Mouse (Mus musculus) heart, adult 8-10 months (tissue): ENCODE data around the gene Atox1. TPM values are rescaled to one million over a fixed set of nuclear protein-coding genes. Genes with fewer than 3 reads are reported as not detected.

ENCODE experiments used
- DNase-seq: peaks from one replicate; pipeline ENCODE4 v3.0.0; 2022; ENCODE audit warnings: low spot score
- total RNA-seq, 4 experiments: library from RNA; stranded (reverse); gene quantifications; 2 replicates each; pipeline ENCODE4 v1.2.4; 2022

Atox1 gene
- total RNA-seq, result 100 to 1,000 TPM in 3 of 4 experiments, 10 to 100 TPM in 1; 94.6 to 115 (median 104) TPM

- peak; percentile 96 for DNase-seq
Observed at GRCm38 (mm10) chr11:55461019-55461645, at the start of gene Atox1. Gene Atox1, minus strand, starts transcription at chr11:55461239.

DNA sequence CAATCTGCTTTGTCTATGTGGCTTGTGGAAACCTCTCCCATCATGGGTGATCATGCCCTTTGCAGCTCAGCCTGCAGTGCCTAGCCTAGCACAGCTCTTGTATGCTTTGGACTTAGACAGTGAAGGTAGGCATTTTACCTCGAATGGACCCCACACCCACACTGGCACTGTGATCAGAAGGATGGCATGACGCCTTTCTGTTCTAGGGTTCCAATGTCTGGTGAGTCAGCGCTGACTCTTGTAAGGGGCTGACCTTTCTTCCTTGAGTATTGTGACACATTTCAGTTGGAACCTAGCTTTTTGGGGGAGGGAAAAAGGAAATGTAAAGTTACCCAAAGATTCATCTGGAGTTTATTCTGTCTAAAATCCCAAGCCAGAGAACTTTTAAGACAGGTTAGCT is 44.4 kb upstream of the Atox1 start:
- DNase-seq, result no peak

DNA sequence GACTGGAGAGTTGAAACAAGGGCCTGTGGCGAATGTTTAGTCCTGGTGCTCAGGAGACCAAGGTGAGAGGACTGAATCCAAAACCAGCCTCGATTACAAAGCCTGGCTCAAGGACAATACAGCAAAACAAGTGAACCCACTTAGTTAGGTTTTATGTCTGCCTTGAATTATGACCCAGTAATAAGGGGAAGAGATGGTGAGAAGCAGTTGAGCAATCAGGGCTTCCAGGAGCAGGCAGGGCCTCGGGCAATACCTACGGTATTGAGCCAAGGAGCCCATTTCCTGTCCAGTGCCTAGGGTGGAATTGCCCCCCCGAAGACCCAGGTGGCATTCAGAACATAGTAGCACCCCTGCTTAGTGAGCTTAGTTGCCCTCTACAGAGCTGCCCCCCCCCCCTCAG is 41.8 kb upstream of the Atox1 start:
- DNase-seq, result no peak

DNA sequence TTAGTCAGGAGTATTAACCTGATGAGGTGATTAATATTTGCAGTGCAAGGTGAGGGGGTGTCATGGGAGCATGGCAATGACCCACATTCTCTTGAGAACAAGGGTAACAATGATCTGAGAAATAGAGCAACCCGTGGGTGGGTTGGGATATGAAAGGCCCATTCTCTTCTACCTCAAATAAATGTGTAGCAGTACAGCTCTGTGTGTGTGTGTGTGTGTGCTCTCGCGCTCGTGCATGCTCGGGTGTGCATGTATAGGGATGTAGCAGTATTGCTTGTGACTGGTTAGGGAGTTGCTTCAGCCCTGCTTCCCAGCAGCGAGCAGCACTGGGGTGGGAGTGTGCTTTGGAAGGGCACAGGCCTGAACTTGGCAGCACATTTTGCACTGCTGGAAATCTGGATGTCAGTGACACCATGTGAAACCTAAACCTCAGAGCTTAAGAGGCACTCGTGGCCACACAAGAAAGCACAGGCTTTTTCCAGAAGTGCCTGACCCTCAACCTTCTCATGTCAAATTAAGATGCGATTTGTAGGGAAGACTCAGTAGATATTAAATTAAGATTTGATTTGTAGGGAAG is 41.0 kb upstream of the Atox1 start:
- DNase-seq, result peak; percentile 13

DNA sequence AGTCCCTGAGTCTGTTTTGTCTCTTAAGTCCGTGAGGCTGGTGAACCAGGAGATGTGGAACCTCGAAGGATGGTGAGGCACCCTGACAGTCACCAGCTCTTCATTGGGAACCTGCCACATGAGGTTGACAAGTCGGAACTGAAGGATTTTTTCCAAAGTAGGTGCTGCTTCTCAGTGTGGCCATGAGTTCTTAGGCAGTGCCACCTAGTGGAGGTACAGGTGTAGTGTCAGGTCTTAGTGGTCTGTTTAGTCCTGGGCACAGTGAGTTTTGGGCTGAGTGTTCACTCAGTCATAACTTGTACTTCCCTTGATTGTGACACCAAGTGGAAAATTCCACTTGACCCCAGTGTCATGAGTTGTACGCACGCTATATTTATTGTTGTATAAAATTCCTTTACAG is 36.8 kb upstream of the Atox1 start:
- DNase-seq, result peak; percentile 17

DNA sequence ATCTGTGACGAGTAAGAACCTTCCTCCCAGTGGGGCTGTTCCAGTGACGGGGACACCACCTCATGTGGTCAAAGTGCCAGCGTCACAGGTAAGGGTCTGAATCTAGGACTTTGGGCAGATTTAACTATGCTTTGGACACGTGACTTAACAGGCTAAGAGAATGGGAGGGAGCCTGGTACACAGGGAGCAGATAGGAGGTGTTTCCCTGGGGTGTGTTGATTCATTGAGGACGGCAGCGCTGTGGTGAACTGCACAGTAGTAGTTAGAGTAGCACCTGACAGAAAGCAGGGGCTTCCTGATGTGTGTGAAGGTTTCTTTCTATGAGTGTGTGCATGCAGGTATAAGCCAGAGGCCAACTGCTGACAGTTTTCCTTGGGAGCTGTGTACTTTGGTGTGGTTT is 35.1 kb upstream of the Atox1 start:
- DNase-seq, result no peak

- no peak for DNase-seq
Observed at GRCm38 (mm10) chr11:55485443-55485842, 24.4 kb upstream of the Atox1 start.

GRCm38 (mm10) chr11:55473219-55473618 is 12.2 kb upstream of the Atox1 start:
- no peak for DNase-seq

- DNase-seq, result no peak
Observed at GRCm38 (mm10) chr11:55471467-55471866, 10.4 kb upstream of the Atox1 start.

GRCm38 (mm10) chr11:55470761-55471160 is 9.7 kb upstream of the Atox1 start:
- no peak for DNase-seq

- DNase-seq, result no peak
Observed at GRCm38 (mm10) chr11:55469923-55470691, 9.1 kb upstream of the Atox1 start.

DNA sequence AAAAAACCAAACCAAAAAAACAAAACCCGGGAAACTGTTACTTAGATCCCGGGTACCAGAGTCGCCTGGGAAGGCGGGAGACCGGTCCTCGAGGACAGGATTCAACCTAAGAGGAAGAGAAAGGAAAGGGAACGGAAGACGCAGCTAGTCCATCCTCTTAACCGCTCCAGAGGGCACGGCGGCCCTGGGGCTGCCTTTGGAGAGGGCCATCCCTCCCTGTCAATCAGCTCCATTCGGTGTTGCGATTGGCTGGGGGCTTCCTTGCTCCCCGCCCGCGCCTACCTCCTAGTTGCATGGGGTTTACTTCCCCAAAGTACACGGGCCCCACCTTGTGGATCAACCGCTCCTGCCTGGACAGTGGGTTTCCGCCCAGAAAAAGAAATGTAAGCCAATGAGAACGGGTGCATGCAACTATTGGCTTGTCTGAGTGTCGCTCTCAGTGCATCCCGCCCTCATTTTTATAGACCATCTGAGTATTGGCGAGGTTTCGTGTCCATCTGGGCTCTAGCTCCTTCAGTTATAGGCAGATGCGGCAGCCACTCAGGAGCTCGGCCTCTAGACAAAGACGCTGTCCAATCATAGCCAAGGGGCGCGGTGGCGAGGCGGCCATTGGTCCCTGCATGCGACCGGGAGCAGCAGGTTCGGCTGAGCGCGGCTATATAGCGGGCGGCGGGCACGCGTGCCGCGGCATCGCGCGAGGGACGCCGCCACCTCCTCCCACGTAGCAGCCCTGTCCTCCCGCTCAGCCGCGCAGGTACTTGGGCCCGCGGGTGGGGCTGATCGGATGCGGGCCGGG is 8.2 kb upstream of the Atox1 start, which contains the start of gene G3bp1:
TSS of gene G3bp1 (plus strand) at position 638 of the 796 bp plus-strand sequence.
- peak; percentile 100 for DNase-seq

DNA sequence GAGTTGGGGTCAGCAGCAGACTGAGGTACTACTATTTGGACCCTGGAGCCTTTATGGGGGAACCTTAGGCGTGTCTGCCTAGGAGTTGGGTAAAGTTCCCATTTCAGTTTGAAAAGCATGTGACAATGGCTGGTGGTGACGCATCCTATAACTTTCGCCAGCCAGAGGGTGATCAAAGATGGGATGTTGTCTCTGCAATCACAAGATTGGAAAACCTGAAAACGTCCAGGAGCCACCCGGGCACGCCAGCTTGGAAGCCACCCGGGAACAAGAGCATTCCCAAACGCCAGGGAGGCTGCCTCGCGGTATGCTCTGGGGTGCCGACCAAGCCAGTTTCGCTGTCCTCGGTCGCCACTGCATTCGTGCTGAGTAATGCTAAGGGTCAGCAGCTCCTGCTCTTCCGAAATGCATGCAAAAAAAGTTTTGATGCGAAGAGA is 7.6 kb upstream of the Atox1 start:
- DNase-seq, result peak; percentile 33

DNA sequence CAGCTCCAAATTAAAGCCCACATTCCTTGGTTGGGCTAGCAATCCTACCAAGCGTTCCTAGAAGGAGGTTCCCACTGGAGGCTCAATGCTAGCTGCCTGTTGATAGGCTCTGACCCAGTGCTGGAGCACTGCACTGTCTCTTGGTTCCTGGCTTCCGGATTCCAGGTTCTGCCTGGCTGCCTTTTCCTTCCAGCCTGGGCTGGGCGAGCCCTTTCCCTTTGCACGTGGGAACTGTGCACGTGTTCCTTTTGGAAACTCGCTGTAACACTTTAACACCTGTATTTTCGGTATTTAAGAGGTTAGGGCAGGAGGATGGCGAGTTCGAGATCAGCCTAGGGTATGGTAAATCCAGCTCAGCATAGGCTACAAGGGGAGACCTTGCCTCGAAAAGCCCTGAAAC is 7.0 kb upstream of the Atox1 start:
- DNase-seq, result peak; percentile 48

- no peak for DNase-seq
Observed at GRCm38 (mm10) chr11:55465177-55465576, 4.1 kb upstream of the Atox1 start.

- DNase-seq, result no peak
Observed at GRCm38 (mm10) chr11:55464707-55465106, 3.7 kb upstream of the Atox1 start.

DNA sequence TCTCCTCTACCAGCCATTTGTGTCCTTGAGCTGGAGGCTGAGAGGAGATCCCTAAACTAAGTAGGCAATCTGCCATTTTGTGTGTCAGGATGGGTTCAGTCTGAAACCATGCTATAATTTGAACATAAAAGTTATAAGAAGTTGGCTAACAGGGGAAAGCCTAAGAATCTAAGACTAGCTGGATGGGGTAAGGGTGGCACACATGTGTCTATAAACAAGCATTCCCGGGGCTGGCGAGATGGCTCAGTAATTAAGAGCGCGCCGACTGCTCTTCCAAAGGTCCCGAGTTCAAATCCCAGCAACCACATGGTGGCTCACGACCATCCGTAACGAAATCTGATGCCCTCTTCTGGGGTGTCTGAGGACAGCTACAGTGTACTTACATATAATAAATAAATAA is 1.1 kb upstream of the Atox1 start:
- no peak for DNase-seq

DNA sequence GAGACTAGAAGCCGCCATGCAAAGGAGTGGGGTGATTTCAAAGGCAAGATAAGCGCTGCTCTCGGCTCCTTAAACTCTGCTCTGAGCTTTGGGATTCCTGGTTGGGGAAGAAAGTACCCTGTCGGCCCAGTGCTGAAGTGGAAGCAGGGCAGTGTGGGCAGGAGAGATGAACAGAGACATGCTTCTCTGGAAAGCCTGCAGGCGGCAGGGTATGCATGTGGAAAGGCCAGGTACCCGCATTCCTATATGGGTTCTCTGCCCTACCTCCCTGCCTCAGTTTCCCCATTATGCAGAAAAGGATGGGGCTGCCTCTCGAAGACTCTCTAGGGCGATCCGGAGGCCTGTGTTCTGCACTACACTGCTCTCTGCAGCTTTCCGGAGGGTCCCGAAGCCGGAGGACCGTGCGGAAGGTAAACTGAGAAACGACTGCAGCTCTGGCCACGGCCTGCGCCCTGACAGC is 450 bp downstream of the Atox1 start:
- no peak for DNase-seq

- no peak for DNase-seq
Observed at GRCm38 (mm10) chr11:55459850-55460558, 1.0 kb downstream of the Atox1 start.

- no peak for DNase-seq
Observed at GRCm38 (mm10) chr11:55458501-55458900, 2.5 kb downstream of the Atox1 start.

GRCm38 (mm10) chr11:55455166-55455565 is 5.9 kb downstream of the Atox1 start:
- DNase-seq, result no peak
